Mouse (Mus musculus) lung, postnatal 36 days (tissue): ENCODE measurements at regions not wholly inside any gene's neighbourhood (a gene's known extent, or its start where the extent isn't known, plus 50 kb on each side); places are given as distances from the start of the nearest gene placed in this dataset.
"Not testable (repeated sequence)": the region's sequence is repeated elsewhere in the genome, so short reads cannot be mapped to it uniquely, and the experiment has no call there.

Source experiments
- DNase-seq: peaks from one replicate; pipeline ENCODE4 v3.0.0; 2022; ENCODE audit warnings: mixed read lengths

GRCm38 (mm10) chr6:64948839-64949238 lies 93.5 kb upstream of the Smarcad1 start:
- DNase-seq = peak; percentile 1

GRCm38 (mm10) chr6:64961608-64962486 lies 80.5 kb upstream of the Smarcad1 start:
- no peak for DNase-seq

GRCm38 (mm10) chr6:64962612-64963011 lies 79.8 kb upstream of the Smarcad1 start:
- DNase-seq = no peak

DNA sequence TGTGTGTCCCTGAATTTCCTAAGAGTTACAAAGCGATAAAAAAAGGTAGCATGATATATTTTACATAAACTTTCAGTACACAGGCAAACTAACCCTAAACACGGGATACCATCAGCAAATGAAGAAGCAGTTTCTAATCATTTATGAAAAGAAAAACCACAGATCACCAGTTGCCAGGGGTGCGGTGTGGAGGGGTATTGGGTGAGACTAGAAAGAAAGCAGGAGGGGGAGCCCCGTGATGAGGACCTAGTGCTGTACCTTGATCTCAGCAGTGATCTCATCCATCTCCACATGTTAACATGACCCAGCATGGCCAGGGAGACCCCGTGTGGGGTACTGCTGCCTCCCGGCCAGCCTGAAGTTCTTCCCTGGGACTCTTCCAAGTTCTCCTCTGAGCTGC lies 77.7 kb upstream of the Smarcad1 start:
- no peak for DNase-seq

- DNase-seq = no peak
Measured at GRCm38 (mm10) chr6:64965203-64965602, 77.2 kb upstream of the Smarcad1 start.

- no peak for DNase-seq
Measured at GRCm38 (mm10) chr6:64970158-64970557, 72.2 kb upstream of the Smarcad1 start.

DNA sequence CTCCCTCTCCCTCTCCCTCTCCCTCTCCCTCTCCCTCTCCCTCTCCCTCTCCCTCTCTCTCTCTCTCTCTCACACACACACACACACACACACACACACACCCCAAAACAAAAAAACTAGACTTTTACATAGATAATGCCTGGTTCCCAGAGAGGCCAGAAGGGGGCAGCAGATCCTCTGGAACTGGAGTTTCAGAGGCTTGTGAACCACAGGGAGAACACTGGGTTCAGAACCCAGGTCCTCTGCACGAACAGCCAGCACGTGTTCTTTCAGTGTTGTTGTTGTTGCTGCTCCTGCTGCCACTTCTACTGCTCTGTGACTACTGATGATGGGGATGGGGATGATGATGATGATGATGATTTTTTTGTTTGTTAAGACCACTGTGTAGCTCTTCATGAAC lies 68.4 kb upstream of the Smarcad1 start:
- DNase-seq = peak; percentile 43

DNA sequence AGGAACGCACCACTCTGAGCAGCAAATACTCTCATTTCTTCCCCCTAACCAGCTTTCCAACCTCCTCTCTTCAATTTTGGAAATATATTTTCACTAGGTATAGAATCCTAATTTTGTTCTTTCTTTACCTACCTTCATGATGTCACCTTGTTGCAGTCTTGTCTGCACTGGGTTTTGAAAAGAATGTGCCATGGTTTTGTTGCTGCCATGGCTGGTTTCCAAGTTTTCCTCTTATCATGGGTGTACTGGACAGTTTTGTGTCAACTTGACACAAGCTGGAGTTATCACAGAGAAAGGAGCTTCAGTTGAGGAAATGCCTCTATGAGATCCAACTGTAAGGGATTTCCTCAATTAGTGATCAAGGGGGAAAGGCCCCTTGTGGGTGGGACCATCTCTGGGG lies 67.9 kb upstream of the Smarcad1 start:
- not testable (repeated sequence) for DNase-seq

DNA sequence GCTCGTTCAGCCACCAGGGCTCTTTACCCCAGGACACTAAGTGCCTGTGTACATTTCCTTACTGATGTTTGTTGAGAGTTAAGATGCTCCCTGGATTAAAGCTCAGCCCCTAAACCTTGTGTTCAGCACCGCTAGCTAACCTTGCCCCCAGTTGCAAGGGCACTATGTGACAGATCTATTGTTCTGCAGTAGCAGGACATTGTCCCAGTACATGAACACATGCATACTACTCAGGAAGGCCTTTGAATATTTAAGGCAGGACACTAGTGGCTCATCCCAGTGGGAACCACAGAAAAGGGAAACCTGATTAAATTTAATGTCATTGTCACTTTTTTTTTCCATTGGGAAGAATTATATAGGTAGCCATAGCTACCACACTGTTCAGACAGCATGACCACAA lies 60.3 kb upstream of the Smarcad1 start:
- no peak for DNase-seq
